Mouse (Mus musculus): Measurements from ENCODE around the gene Ptprn2. TPM values are rescaled to one million over a fixed set of nuclear protein-coding genes. Genes with fewer than 3 reads are reported as not detected.

The Ptprn2 gene
- total and polyA plus RNA-seq, 3 experiments, result 0.17 TPM; not detected in 2

- dilution Hi-C loops (cut with MboI; ENCODE audit: extremely low pct_ligation_motif_present, extremely low pct_unique_long_range_greater_than_20kb, low sequenced_read_pairs), result no loop called here
- Histone ChIP-seq H3K27me3 (replicated peaks) (no peaks in the 10 kb centered on the region), H3K36me3 (replicated peaks in 1 of 2; ENCODE audit: control insufficient read depth in 1 of 2, insufficient read depth in 1 of 2, low read length in 1 of 2) (peaks cover 9 to 36% of the 10 kb centered on the region in 2 experiments), H3K9ac (ENCODE audit: insufficient read depth, low read depth) (no peak overlapping the region), H3K4me3 (replicated peaks in 1 of 3; ENCODE audit: low read depth in 2 of 3, low read length in 2 of 3, poor library complexity in 1 of 3) (no peak overlapping the region), H3K27ac (ENCODE audit: insufficient read depth, low read depth) (no peak overlapping the region), H3K4me2 (ENCODE audit: insufficient read depth, low read depth, poor library complexity, severe bottlenecking) (no peak overlapping the region), H3K4me1 (ENCODE audit: control insufficient read depth in 1 of 2, insufficient read depth in 2 of 2) (no peaks in the 10 kb centered on the region), H3K9me3 (replicated peaks; ENCODE audit: low read length) (no peaks in the 10 kb centered on the region), H3K79me2 (replicated peaks; ENCODE audit: control insufficient read depth, extremely low read depth, insufficient read depth, poor library complexity, severe bottlenecking) (no peaks in the 10 kb centered on the region)
- DNase-seq (ENCODE audit: extremely low read depth), result no peak
- in situ Hi-C loops (cut with MboI; ENCODE audit: low pct_ligation_motif_present, low pct_unique_long_range_greater_than_20kb, low sequenced_read_pairs), result no loop called here
- TF ChIP-seq JUN (IDR thresholded peaks at IDR 0.05; ENCODE audit: insufficient read depth, low read depth, low read length), result no peak
- TF ChIP-seq MAZ (IDR thresholded peaks at IDR 0.05; ENCODE audit: low read depth, low read length), result no peak
- no peak for TF ChIP-seq ZKSCAN1 (IDR thresholded peaks at IDR 0.05; ENCODE audit: borderline replicate concordance, low read depth, low read length)
- no peak for TF ChIP-seq IRF4 (IDR thresholded peaks at IDR 0.05; ENCODE audit: low read depth, low read length)
- TF ChIP-seq RAD21 (IDR thresholded peaks at IDR 0.05; ENCODE audit: low read depth, low read length), result no peak
- TF ChIP-seq TBP (conservative IDR thresholded peaks at IDR 0.05; ENCODE audit: low read depth, low read length), result no peak
- TF ChIP-seq MXI1 (IDR thresholded peaks at IDR 0.05; ENCODE audit: low read depth, low read length), result no peak
- TF ChIP-seq ZC3H11A (IDR thresholded peaks at IDR 0.05; ENCODE audit: low read depth, low read length), result no peak
- TF ChIP-seq MEF2A (IDR thresholded peaks at IDR 0.05; ENCODE audit: borderline replicate concordance, low read depth, low read length), result no peak
- TF ChIP-seq NRF1 (IDR thresholded peaks at IDR 0.05; ENCODE audit: low read depth, low read length), result no peak
- TF ChIP-seq CHD1 (IDR thresholded peaks at IDR 0.05; ENCODE audit: low read depth, low read length), result no peak
- TF ChIP-seq GABPA (IDR thresholded peaks at IDR 0.05; ENCODE audit: insufficient replicate concordance, low read depth, low read length), result no peak
Observed at GRCm38 (mm10) chr12:116469096-116469495, 16.4 kb upstream of the Ptprn2 start.

DNA sequence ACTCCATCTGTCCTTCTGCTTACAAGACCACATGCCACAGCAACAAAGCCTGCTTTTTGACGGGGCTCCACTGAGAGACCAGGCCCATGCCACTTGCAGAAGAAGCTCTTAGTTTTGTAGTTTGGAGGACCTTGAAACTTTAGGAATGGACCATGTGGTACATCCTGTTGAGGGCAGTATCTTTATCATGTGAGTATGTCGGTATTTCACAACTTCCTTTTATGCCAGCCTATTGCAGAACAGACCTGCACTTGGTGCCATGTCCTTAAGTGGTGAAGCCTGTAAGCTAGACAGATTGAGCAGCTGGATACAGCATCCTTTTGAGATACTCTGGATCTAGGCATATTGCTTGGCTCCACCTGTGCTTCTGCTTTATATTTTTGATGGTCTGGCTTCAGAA, 12.3 kb upstream of the Ptprn2 start:
- no peak overlapping the region for H3K27ac ChIP-seq (ENCODE audit: insufficient read depth, low read depth)
- no peak overlapping the region for H3K4me2 ChIP-seq (ENCODE audit: insufficient read depth, low read depth, poor library complexity, severe bottlenecking)
- H3K79me2 ChIP-seq (replicated peaks; ENCODE audit: control insufficient read depth, extremely low read depth, insufficient read depth, poor library complexity, severe bottlenecking), result no peaks in the 10 kb centered on the region
- DNase-seq (ENCODE audit: extremely low read depth), result no peak
- no peak overlapping the region for H3K9ac ChIP-seq (ENCODE audit: insufficient read depth, low read depth)
- no peaks in the 10 kb centered on the region for H3K27me3 ChIP-seq (replicated peaks)
- no peak overlapping the region for H3K4me3 ChIP-seq (replicated peaks in 1 of 3; ENCODE audit: low read depth in 2 of 3, low read length in 2 of 3, poor library complexity in 1 of 3)
- dilution Hi-C loops (cut with MboI; ENCODE audit: extremely low pct_ligation_motif_present, extremely low pct_unique_long_range_greater_than_20kb, low sequenced_read_pairs), result no loop called here
- in situ Hi-C loops (cut with MboI; ENCODE audit: low pct_ligation_motif_present, low pct_unique_long_range_greater_than_20kb, low sequenced_read_pairs), result no loop called here
- no peaks in the 10 kb centered on the region for H3K9me3 ChIP-seq (replicated peaks; ENCODE audit: low read length)
- no peak for TF ChIP-seq NRF1 (IDR thresholded peaks at IDR 0.05; ENCODE audit: low read depth, low read length)
- no peak for TF ChIP-seq ZNF384 (IDR thresholded peaks at IDR 0.05; ENCODE audit: low read depth, low read length)
- TF ChIP-seq ZKSCAN1 (IDR thresholded peaks at IDR 0.05; ENCODE audit: borderline replicate concordance, low read depth, low read length), result no peak
- TF ChIP-seq JUN (IDR thresholded peaks at IDR 0.05; ENCODE audit: insufficient read depth, low read depth, low read length), result no peak
- TF ChIP-seq USF1 (IDR thresholded peaks at IDR 0.05; ENCODE audit: low read depth, low read length), result no peak
- no peak for TF ChIP-seq MYC (IDR thresholded peaks at IDR 0.05; ENCODE audit: low read depth, low read length)
- TF ChIP-seq MAX (IDR thresholded peaks at IDR 0.05; ENCODE audit: low read length), result no peak
- no peak for TF ChIP-seq CHD2 (IDR thresholded peaks at IDR 0.05; ENCODE audit: low read length)
- TF ChIP-seq TBP (conservative IDR thresholded peaks at IDR 0.05; ENCODE audit: low read depth, low read length), result no peak
- no peak for TF ChIP-seq KAT2A (IDR thresholded peaks at IDR 0.05; ENCODE audit: insufficient replicate concordance, low read length)
- TF ChIP-seq UBTF (IDR thresholded peaks at IDR 0.05; ENCODE audit: low read depth, low read length), result no peak
- TF ChIP-seq EP300 (IDR thresholded peaks at IDR 0.05; ENCODE audit: low read length), result no peak
- no peak for TF ChIP-seq MXI1 (IDR thresholded peaks at IDR 0.05; ENCODE audit: low read depth, low read length)
- TF ChIP-seq HCFC1 (IDR thresholded peaks at IDR 0.05; ENCODE audit: low read depth, low read length), result no peak
- TF ChIP-seq RCOR1 (conservative IDR thresholded peaks at IDR 0.05; ENCODE audit: low read depth, low read length), result no peak
- no peak for TF ChIP-seq SMC3 (IDR thresholded peaks at IDR 0.05; ENCODE audit: low read depth, low read length)
- H3K36me3 ChIP-seq (replicated peaks in 1 of 2; ENCODE audit: control insufficient read depth in 1 of 2, insufficient read depth in 1 of 2, low read length in 1 of 2), result peaks cover 0 to 6% of the 10 kb centered on the region in 2 experiments
- no peaks in the 10 kb centered on the region for H3K4me1 ChIP-seq (ENCODE audit: control insufficient read depth in 1 of 2, insufficient read depth in 2 of 2)
